Mouse (Mus musculus) MEL (cell line): ENCODE measurements around the gene Gm17622.

Source experiments
- BHLHE40 ChIP-seq: IDR thresholded peaks from 2 replicates; pipeline ENCODE4 v1.6.1; 2012; ENCODE audit warnings: low read depth, mild to moderate bottlenecking, inconsistent platforms, low read length, improper control_type of control experiment, borderline replicate concordance
- CHD2 ChIP-seq: IDR thresholded peaks from 2 replicates; pipeline ENCODE4 v1.6.1; 2011; ENCODE audit warnings: low read length, improper control_type of control experiment
- CTCF ChIP-seq, 3 experiments: IDR thresholded peaks in 2 of 3; conservative IDR thresholded peaks in 1 of 3; 2 replicates each; pipeline ENCODE4 v1.5.1; 2011 to 2012; ENCODE audit warnings: low read length in 3 of 3, low read depth in 2 of 3, mild to moderate bottlenecking in 2 of 3, improper control_type of control experiment in 1 of 3, inconsistent platforms in 1 of 3, mixed read lengths in 1 of 3, moderate library complexity in 1 of 3; ENCODE audit not compliant: control insufficient read depth in 1 of 3, insufficient read depth in 1 of 3, poor library complexity in 1 of 3, severe bottlenecking in 1 of 3
- EP300 ChIP-seq, 2 experiments: IDR thresholded peaks; 2 replicates each; pipeline ENCODE4 v1.6.1; 2011; ENCODE audit warnings: improper control_type of control experiment in 2 of 2, low read length in 2 of 2, low read depth in 1 of 2, mild to moderate bottlenecking in 1 of 2
- MAFK ChIP-seq: IDR thresholded peaks from 2 replicates; pipeline ENCODE4 v1.6.1; 2011; ENCODE audit warnings: low read depth, mild to moderate bottlenecking, low read length, improper control_type of control experiment, borderline replicate concordance
- MXI1 ChIP-seq: IDR thresholded peaks from 2 replicates; pipeline ENCODE4 v1.6.1; 2011; ENCODE audit warnings: mild to moderate bottlenecking, low read depth, low read length, improper control_type of control experiment
- POLR2A ChIP-seq, 2 experiments: IDR thresholded peaks; 2 replicates each; pipeline ENCODE4 v1.6.1; 2011 to 2012; ENCODE audit warnings: low read length in 2 of 2, mild to moderate bottlenecking in 2 of 2, control low read depth in 1 of 2, improper control_type of control experiment in 1 of 2, low read depth in 1 of 2, moderate library complexity in 1 of 2; ENCODE audit not compliant: control insufficient read depth in 1 of 2, insufficient read depth in 1 of 2, poor library complexity in 1 of 2
- UBTF ChIP-seq: IDR thresholded peaks from 2 replicates; pipeline ENCODE4 v1.6.1; 2012; ENCODE audit warnings: low read depth, mild to moderate bottlenecking, inconsistent platforms, low read length, improper control_type of control experiment, moderate library complexity, borderline replicate concordance; ENCODE audit not compliant: insufficient read depth

GRCm38 (mm10) chr13:96470957-96471356 is 19.6 kb upstream of the Gm17622 start, which contains the start of gene Ankdd1b:
- TF ChIP-seq UBTF = no peak
- no peak for TF ChIP-seq BHLHE40
- no peak for TF ChIP-seq CHD2
- no peak for TF ChIP-seq CTCF (IDR thresholded peaks at IDR 0.05 in 2 of 3, conservative IDR thresholded peaks at IDR 0.05 in 1 of 3; ENCODE audit: control insufficient read depth in 1 of 3, insufficient read depth in 1 of 3, low read depth in 2 of 3, low read length in 3 of 3, poor library complexity in 1 of 3, severe bottlenecking in 1 of 3)
- no peak for TF ChIP-seq POLR2A (IDR thresholded peaks at IDR 0.05; ENCODE audit: control insufficient read depth in 1 of 2, insufficient read depth in 1 of 2, low read depth in 1 of 2, low read length in 2 of 2, poor library complexity in 1 of 2)
- no peak for TF ChIP-seq EP300 (IDR thresholded peaks at IDR 0.05; ENCODE audit: low read depth in 1 of 2, low read length in 2 of 2)
- no peak for TF ChIP-seq MXI1
- no peak for TF ChIP-seq MAFK
